Comparison of ENCODE assay signal across 10 mouse cellular contexts in genomic region chr16:35232153-35232750, GRCm38 (mm10).
DNase-seq lines count a peak whose midpoint lies in the region; ATAC-seq and TF ChIP-seq lines count a peak whose summit lies in the region.
"Had no signal": no experiment of that assay in that cellular context is flagged by ENCODE, and none has a peak within 500 bp of the region (broad histone marks: within the 10 kb centered on the region; RNA-seq: fewer than 3 reads in every experiment).

No protein-coding gene starts in this region.

- 26% methylated on average over 14 of the region's 14 CpGs for WGBS in heart, postnatal 0 days
- 31% methylated on average over 14 of the region's 14 CpGs for WGBS in midbrain, embryonic 12.5 days
- WGBS in midbrain, embryonic 13.5 days: 31% methylated on average over 14 of the region's 14 CpGs
- 26% methylated on average over 14 of the region's 14 CpGs for WGBS in embryonic facial prominence, embryonic 10.5 days
- 34% methylated on average over 14 of the region's 14 CpGs for WGBS in intestine, embryonic 15.5 days

- no peaks in the 10 kb centered on the region for H3K36me3 ChIP-seq in heart, postnatal 0 days (replicated peaks; ENCODE audit: control insufficient read depth, insufficient read depth, low read length)
- H3K36me3 ChIP-seq in midbrain, embryonic 12.5 days: no peaks in the 10 kb centered on the region
- H3K36me3 ChIP-seq in midbrain, embryonic 13.5 days: no peaks in the 10 kb centered on the region
- H3K36me3 ChIP-seq in embryonic facial prominence, embryonic 10.5 days (replicated peaks): no peaks in the 10 kb centered on the region
- no peaks in the 10 kb centered on the region for H3K36me3 ChIP-seq in intestine, embryonic 15.5 days

- intact Hi-C loops in heart, postnatal 10 days (cut with DNase I): no loop called here

- 0 out of 2 replicates have a peak overlapping the region, but pooled peaks have one; percentile 4 for H3K4me2 ChIP-seq in heart, postnatal 0 days (ENCODE audit: low read depth, low read length)
- H3K4me2 ChIP-seq in midbrain, embryonic 12.5 days (replicated peaks): no peak overlapping the region
- no peak overlapping the region for H3K4me2 ChIP-seq in midbrain, embryonic 13.5 days (replicated peaks)
- H3K4me2 ChIP-seq in intestine, embryonic 15.5 days (replicated peaks): no peak overlapping the region; the same call in 1 of the 2 replicates

- ATAC-seq in heart, postnatal 0 days (ENCODE audit: insufficient read depth, low read depth): no peak
- no peak for ATAC-seq in midbrain, embryonic 12.5 days (ENCODE audit: low FRiP score, low read depth)
- ATAC-seq in midbrain, embryonic 13.5 days: no peak; the same call in 1 of the 2 replicates
- ATAC-seq in intestine, embryonic 15.5 days: peak; percentile 49

- no peaks in the 10 kb centered on the region for H3K27me3 ChIP-seq in heart, postnatal 0 days (ENCODE audit: control insufficient read depth, insufficient read depth, low read length)
- H3K27me3 ChIP-seq in midbrain, embryonic 12.5 days: no peaks in the 10 kb centered on the region; the same call in 1 of the 2 replicates
- H3K27me3 ChIP-seq in midbrain, embryonic 13.5 days: no peaks in the 10 kb centered on the region
- 0 out of 2 replicates have a peak, but pooled peaks cover 14% of the 10 kb centered on the region for H3K27me3 ChIP-seq in embryonic facial prominence, embryonic 10.5 days (replicated peaks; ENCODE audit: low read depth, poor library complexity, severe bottlenecking)
- H3K27me3 ChIP-seq in intestine, embryonic 15.5 days (replicated peaks): no peaks in the 10 kb centered on the region

- no peak for TF ChIP-seq CTCF in heart, postnatal 0 days (IDR thresholded peaks at IDR 0.05; ENCODE audit: low read depth)

- H3K27ac ChIP-seq in heart, postnatal 0 days (ENCODE audit: low read depth): peak overlapping the region; percentile 27
- H3K27ac ChIP-seq in midbrain, embryonic 12.5 days (replicated peaks): 0 out of 2 replicates have a peak overlapping the region, but pooled peaks have one; percentile 26
- no peak overlapping the region for H3K27ac ChIP-seq in midbrain, embryonic 13.5 days
- peak overlapping the region; percentile 31; the same call in 1 of the 2 replicates for H3K27ac ChIP-seq in embryonic facial prominence, embryonic 10.5 days (replicated peaks)
- H3K27ac ChIP-seq in intestine, embryonic 15.5 days: peak overlapping the region; percentile 42; the same call in 1 of the 2 replicates

- no peak for TF ChIP-seq EP300 in heart, postnatal 0 days (IDR thresholded peaks at IDR 0.05; ENCODE audit: low read depth)

- H3K9ac ChIP-seq in heart, postnatal 0 days (replicated peaks; ENCODE audit: low read depth, low read length): 0 out of 2 replicates have a peak overlapping the region, but pooled peaks have one; percentile 12
- no peak overlapping the region for H3K9ac ChIP-seq in midbrain, embryonic 12.5 days (replicated peaks)
- H3K9ac ChIP-seq in midbrain, embryonic 13.5 days (replicated peaks): no peak overlapping the region
- no peak overlapping the region for H3K9ac ChIP-seq in intestine, embryonic 15.5 days

- no peak for DNase-seq in heart, postnatal 0 days (ENCODE audit: low spot score)
- DNase-seq in heart, postnatal 10 days: no peak
- peak; percentile 45 for DNase-seq in embryonic facial prominence, embryonic 10.5 days (ENCODE audit: low spot score)
- DNase-seq in urinary bladder, postnatal 25 days (ENCODE audit: low spot score): no peak
- DNase-seq: gastrocnemius, postnatal 10 days; kidney, adult 8-10 months; right cerebral cortex, postnatal 4 days had no signal

- peaks cover 58% of the 10 kb centered on the region for H3K4me1 ChIP-seq in heart, postnatal 0 days (ENCODE audit: control insufficient read depth, insufficient read depth)
- peaks cover 16% of the 10 kb centered on the region for H3K4me1 ChIP-seq in midbrain, embryonic 12.5 days
- peaks cover 18% of the 10 kb centered on the region for H3K4me1 ChIP-seq in midbrain, embryonic 13.5 days (replicated peaks)
- peaks cover 36% of the 10 kb centered on the region for H3K4me1 ChIP-seq in embryonic facial prominence, embryonic 10.5 days
- peaks cover 22% of the 10 kb centered on the region for H3K4me1 ChIP-seq in intestine, embryonic 15.5 days (replicated peaks)

- H3K9me3 ChIP-seq in heart, postnatal 0 days (replicated peaks; ENCODE audit: control insufficient read depth, low read length): no peaks in the 10 kb centered on the region
- no peaks in the 10 kb centered on the region for H3K9me3 ChIP-seq in midbrain, embryonic 12.5 days
- H3K9me3 ChIP-seq in midbrain, embryonic 13.5 days: no peaks in the 10 kb centered on the region
- H3K9me3 ChIP-seq in embryonic facial prominence, embryonic 10.5 days: no peaks in the 10 kb centered on the region
- no peaks in the 10 kb centered on the region for H3K9me3 ChIP-seq in intestine, embryonic 15.5 days

- no peak overlapping the region for H3K4me3 ChIP-seq in heart, postnatal 0 days (ENCODE audit: low read depth, low read length)
- H3K4me3 ChIP-seq in midbrain, embryonic 12.5 days: no peak overlapping the region
- H3K4me3 ChIP-seq in midbrain, embryonic 13.5 days (replicated peaks): no peak overlapping the region
- no peak overlapping the region for H3K4me3 ChIP-seq in embryonic facial prominence, embryonic 10.5 days
- H3K4me3 ChIP-seq in intestine, embryonic 15.5 days (replicated peaks): no peak overlapping the region
